In the genomic region with DNA sequence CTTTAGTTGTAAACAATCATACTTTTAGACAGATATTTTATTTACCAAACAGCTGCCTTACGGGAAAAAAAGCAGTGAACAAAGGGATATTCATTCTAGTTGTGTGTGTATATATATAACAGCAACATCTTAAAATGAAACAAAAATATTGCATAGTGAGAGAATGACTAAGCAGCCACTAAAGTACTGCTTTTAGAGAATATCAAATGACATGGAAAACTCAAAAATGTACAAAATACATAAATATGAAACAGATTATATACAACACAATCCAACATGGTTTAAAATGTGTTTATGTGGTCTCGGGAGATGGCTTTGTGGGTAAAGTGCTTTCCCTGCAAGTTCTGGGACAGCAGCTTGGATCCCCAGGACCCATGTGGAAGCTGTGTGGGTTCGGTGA, we compare ENCODE assay signal across 26 mouse cellular contexts.
"Had no signal": no experiment of that assay in that cellular context is flagged by ENCODE, and none has a peak within 500 bp of the region (broad histone marks: within the 10 kb centered on the region; RNA-seq: fewer than 3 reads in every experiment).

No protein-coding gene starts in this region.

- H3K36me3 ChIP-seq: heart, embryonic 10.5 days; heart, embryonic 12.5 days; hindbrain, embryonic 10.5 days; hindbrain, embryonic 12.5 days; intestine, embryonic 15.5 days; limb, embryonic 13.5 days; limb, embryonic 15.5 days; liver, embryonic 12.5 days had no signal

- H3K27me3 ChIP-seq: heart, embryonic 12.5 days; hindbrain, embryonic 12.5 days; intestine, embryonic 15.5 days; limb, embryonic 13.5 days; limb, embryonic 15.5 days; liver, embryonic 12.5 days had no signal

- H3K4me3 ChIP-seq: heart, adult 2 months; heart, embryonic 10.5 days; heart, embryonic 12.5 days; hindbrain, embryonic 10.5 days; hindbrain, embryonic 12.5 days; intestine, embryonic 15.5 days; layer of hippocampus, adult 2 months; limb, embryonic 13.5 days; limb, embryonic 15.5 days; liver, embryonic 12.5 days had no signal

- H3K27ac ChIP-seq: heart, adult 2 months; heart, embryonic 10.5 days; hindbrain, embryonic 10.5 days; hindbrain, embryonic 12.5 days; hindbrain, embryonic 14.5 days; intestine, embryonic 15.5 days; layer of hippocampus, adult 2 months; limb, embryonic 13.5 days; limb, embryonic 15.5 days; liver, embryonic 12.5 days had no signal

- DNase-seq: gastrocnemius, postnatal 14 days; gastrocnemius, postnatal 36 days; heart, adult 2 months; heart, postnatal 10 days; heart, postnatal 4 days; kidney, adult 18-20 months; kidney, adult 8-10 months; kidney, postnatal 10 days; kidney, postnatal 25 days; kidney, postnatal 4 days; layer of hippocampus, adult 9-11 months; layer of hippocampus, postnatal 36 days; left cerebral cortex, postnatal 4 days had no signal

- H3K9me3 ChIP-seq: heart, embryonic 10.5 days; heart, embryonic 12.5 days; hindbrain, embryonic 10.5 days; hindbrain, embryonic 12.5 days; intestine, embryonic 15.5 days; limb, embryonic 13.5 days; limb, embryonic 15.5 days; liver, embryonic 12.5 days had no signal

- H3K4me2 ChIP-seq: heart, embryonic 12.5 days; hindbrain, embryonic 12.5 days; hindbrain, embryonic 14.5 days; intestine, embryonic 15.5 days; limb, embryonic 13.5 days; limb, embryonic 15.5 days; liver, embryonic 12.5 days had no signal

- ATAC-seq: hindbrain, embryonic 16.5 days; inflammation-experienced regulatory T-cells, adult 6 months; intestine, embryonic 15.5 days; intestine, postnatal 0 days; liver, embryonic 12.5 days had no signal

- H3K9ac ChIP-seq: heart, embryonic 12.5 days; hindbrain, embryonic 12.5 days; hindbrain, embryonic 14.5 days; intestine, embryonic 15.5 days; limb, embryonic 13.5 days; limb, embryonic 15.5 days; liver, embryonic 12.5 days had no signal
